ENCODE assay signal across 8 mouse cellular contexts in the genomic region with DNA sequence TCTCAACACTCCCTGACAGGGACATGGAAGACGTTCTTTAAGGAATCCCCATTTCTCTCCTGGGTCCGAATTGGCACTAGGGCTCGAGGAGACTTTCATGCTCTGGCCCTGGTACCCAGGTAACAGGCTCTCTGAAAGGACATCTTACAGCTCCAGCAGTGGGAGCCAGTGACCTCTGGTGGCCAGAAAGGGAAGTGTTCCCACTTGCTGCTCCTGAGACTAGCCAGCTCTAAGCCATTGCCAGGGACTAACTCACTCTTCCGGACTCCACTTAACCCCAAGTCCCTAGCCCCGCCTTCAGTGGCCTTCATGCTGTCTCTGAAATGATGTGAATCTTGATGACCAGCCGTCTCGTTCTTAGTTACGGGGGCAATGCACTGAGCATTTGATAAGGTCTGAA.
DNase-seq lines count a peak whose midpoint lies in the region; ATAC-seq and TF ChIP-seq lines count a peak whose summit lies in the region.

No protein-coding gene starts in this region.

- peak; percentile 80 for ATAC-seq in embryonic facial prominence, embryonic 14.5 days (ENCODE audit: low read depth)
- ATAC-seq in limb, embryonic 13.5 days (ENCODE audit: low FRiP score, low read depth) = peak; percentile 55
- peak; percentile 76 for ATAC-seq in midbrain, postnatal 0 days (ENCODE audit: low FRiP score)

- no peak overlapping the region for H3K27ac ChIP-seq in embryonic facial prominence, embryonic 14.5 days (replicated peaks; ENCODE audit: low read depth, low read length)
- H3K27ac ChIP-seq in limb, embryonic 13.5 days = no peak overlapping the region
- no peak overlapping the region for H3K27ac ChIP-seq in midbrain, postnatal 0 days (ENCODE audit: low read depth, low read length)

- peaks cover 8% of the 10 kb centered on the region for H3K4me1 ChIP-seq in embryonic facial prominence, embryonic 14.5 days (ENCODE audit: control insufficient read depth, insufficient read depth, low read length)
- peaks cover 5% of the 10 kb centered on the region; the same call in 1 of the 2 replicates for H3K4me1 ChIP-seq in limb, embryonic 13.5 days
- 0 out of 2 replicates have a peak, but pooled peaks cover 5% of the 10 kb centered on the region for H3K4me1 ChIP-seq in midbrain, postnatal 0 days (ENCODE audit: insufficient read depth, low read length)

- no peak overlapping the region for H3K9ac ChIP-seq in embryonic facial prominence, embryonic 14.5 days (ENCODE audit: low read depth, low read length)
- H3K9ac ChIP-seq in limb, embryonic 13.5 days = no peak overlapping the region
- H3K9ac ChIP-seq in midbrain, postnatal 0 days (replicated peaks; ENCODE audit: low read length, poor library complexity, severe bottlenecking) = no peak overlapping the region

- H3K4me2 ChIP-seq in embryonic facial prominence, embryonic 14.5 days (ENCODE audit: low read depth, low read length) = no peak overlapping the region
- H3K4me2 ChIP-seq in limb, embryonic 13.5 days (replicated peaks) = no peak overlapping the region
- no peak overlapping the region for H3K4me2 ChIP-seq in midbrain, postnatal 0 days (ENCODE audit: low read depth, low read length, poor library complexity, severe bottlenecking)

- H3K9me3 ChIP-seq in embryonic facial prominence, embryonic 14.5 days (ENCODE audit: control insufficient read depth, low read length) = no peaks in the 10 kb centered on the region
- no peaks in the 10 kb centered on the region for H3K9me3 ChIP-seq in limb, embryonic 13.5 days
- H3K9me3 ChIP-seq in midbrain, postnatal 0 days (ENCODE audit: low read length) = no peaks in the 10 kb centered on the region

- H3K36me3 ChIP-seq in embryonic facial prominence, embryonic 14.5 days (ENCODE audit: control insufficient read depth, insufficient read depth, low read length) = no peaks in the 10 kb centered on the region
- H3K36me3 ChIP-seq in limb, embryonic 13.5 days = no peaks in the 10 kb centered on the region
- H3K36me3 ChIP-seq in midbrain, postnatal 0 days (ENCODE audit: insufficient read depth, low read length) = no peaks in the 10 kb centered on the region

- TF ChIP-seq CTCF in midbrain, postnatal 0 days (IDR thresholded peaks at IDR 0.05) = peak; percentile 97

- H3K4me3 ChIP-seq in embryonic facial prominence, embryonic 14.5 days (ENCODE audit: low read depth, low read length) = no peak overlapping the region
- no peak overlapping the region for H3K4me3 ChIP-seq in limb, embryonic 13.5 days
- no peak overlapping the region for H3K4me3 ChIP-seq in midbrain, postnatal 0 days (ENCODE audit: low read depth, low read length)

- H3K27me3 ChIP-seq in embryonic facial prominence, embryonic 14.5 days (replicated peaks; ENCODE audit: control insufficient read depth, insufficient read depth, low read length) = no peaks in the 10 kb centered on the region
- no peaks in the 10 kb centered on the region for H3K27me3 ChIP-seq in limb, embryonic 13.5 days
- H3K27me3 ChIP-seq in midbrain, postnatal 0 days (ENCODE audit: insufficient read depth, low read length) = no peaks in the 10 kb centered on the region

- WGBS in embryonic facial prominence, embryonic 14.5 days = 26% methylated on average over 8 of the region's 8 CpGs
- whole genome bisulfite sequencing in limb, embryonic 13.5 days = 23% methylated on average over 8 of the region's 8 CpGs
- 30% methylated on average over 8 of the region's 8 CpGs for WGBS in midbrain, postnatal 0 days

- DNase-seq in 3T3-L1 (ENCODE audit: low read depth, low spot score) = peak; percentile 93
- DNase-seq in adrenal gland, postnatal 36 days = peak; percentile 88 to 90
- DNase-seq in embryonic facial prominence, embryonic 14.5 days (ENCODE audit: low spot score) = peak; percentile 81
- DNase-seq in heart, adult 9 months (ENCODE audit: low spot score in 2 of 2) = peak; percentile 65 to 82
- peak; percentile 91 for DNase-seq in kidney, adult 9 months
- peak; percentile 91 for DNase-seq in midbrain, postnatal 0 days (ENCODE audit: low spot score)
- peak; percentile 76 to 85 for DNase-seq in spleen, postnatal 14 days (ENCODE audit: low spot score in 2 of 2)
